Mouse (Mus musculus) G1E-ER4 (cell line): ENCODE data around the gene Hpd. TPM values are rescaled to one million over a fixed set of nuclear protein-coding genes. Genes with fewer than 3 reads are reported as not detected.

Experiments
- GATA1 ChIP-seq: IDR thresholded peaks from one replicate; pipeline ENCODE4 v1.8.0; 2012; ENCODE audit warnings: low read length, inconsistent platforms
- polyA plus RNA-seq: library from polyadenylated mRNA; stranded (reverse); fragments of >175 nt; gene quantifications from 2 replicates; pipeline ENCODE4 v1.2.3, GENCODE M21; 2012

Gene Hpd
- polyA plus RNA-seq, 1 experiment = not detected

- TF ChIP-seq GATA1 = no peak
Observed at GRCm38 (mm10) chr5:123140694-123141554, 41.6 kb downstream of the Hpd start.

DNA sequence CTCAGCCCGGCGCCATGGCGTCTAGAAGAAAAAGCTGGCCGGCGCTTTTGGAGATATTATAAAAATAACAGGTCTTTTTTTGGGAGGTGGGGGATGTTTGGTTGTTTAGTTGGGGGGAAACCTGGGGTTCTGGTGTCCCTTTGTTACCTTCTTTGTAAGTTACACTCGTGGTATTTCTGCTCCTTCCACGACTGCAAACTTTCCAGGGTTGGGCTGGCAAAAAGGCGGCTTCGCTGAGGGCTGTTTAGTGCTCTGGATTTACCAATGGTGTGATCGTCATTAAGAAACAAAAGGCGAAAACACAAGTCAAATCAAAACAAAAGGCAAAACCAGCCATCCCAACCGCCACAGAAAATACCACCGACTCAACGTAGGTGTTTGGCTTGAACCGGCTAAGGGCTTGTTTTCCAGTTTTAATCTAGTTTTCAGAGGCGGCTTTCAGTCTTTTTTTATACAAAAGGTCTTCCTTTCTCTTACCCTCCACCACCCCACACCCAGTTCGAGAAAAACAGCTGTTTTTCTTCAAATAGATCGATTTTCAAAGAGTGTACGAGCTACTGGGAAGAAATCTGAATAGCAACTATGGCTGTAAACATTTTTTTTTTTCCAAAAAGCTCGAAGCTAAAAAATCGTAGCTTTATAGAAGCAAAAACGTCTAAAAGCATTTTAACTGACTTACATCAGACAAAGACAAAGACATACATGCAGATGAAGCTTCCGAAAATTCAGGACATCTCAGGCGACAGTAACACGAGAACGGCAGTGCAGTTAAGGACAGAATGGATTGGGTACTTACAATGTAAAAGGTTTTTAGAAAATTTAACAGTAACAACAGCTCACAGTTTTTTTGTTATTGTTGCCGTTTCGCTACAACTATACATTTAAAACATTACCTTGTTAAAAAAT, 42.6 kb downstream of the Hpd start:
- no peak for TF ChIP-seq GATA1

DNA sequence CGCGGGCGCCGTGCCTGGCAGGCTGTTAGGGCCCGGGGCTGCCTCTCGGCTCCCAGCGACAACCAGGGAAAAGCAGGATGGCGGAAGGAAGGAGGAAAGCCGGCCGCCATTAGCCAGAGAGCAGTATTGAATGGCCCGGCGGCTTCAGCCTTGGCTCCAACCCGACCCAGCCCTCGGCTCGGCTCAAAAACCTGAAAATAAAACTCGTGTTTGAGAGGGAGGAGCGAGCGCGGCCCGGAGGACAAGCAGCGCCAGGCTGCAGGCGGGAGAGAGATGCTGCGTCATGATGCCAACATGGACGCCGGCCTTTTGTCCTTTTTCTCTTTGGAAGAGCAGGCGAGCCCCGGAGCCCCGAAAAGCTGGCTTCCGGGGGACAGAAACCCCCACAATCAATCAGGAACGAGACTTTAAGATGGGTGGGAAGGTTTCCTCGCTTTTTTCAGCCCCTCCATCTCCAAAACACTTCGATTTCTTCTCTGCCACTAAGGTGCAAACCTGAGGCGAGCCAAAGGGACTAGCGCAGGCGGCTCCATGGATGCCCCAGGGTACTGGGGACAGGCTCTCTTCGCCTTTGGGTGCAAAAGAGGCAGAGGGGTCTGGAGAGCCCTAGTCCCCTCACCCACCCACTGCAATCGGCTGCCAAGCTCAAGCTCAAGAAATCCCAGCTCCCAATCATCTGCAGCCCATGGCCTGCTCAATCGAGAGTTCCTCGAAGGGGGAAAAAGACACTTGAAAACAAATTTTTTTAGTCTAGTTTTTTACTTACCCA, 43.4 kb downstream of the Hpd start:
- TF ChIP-seq GATA1 = no peak

DNA sequence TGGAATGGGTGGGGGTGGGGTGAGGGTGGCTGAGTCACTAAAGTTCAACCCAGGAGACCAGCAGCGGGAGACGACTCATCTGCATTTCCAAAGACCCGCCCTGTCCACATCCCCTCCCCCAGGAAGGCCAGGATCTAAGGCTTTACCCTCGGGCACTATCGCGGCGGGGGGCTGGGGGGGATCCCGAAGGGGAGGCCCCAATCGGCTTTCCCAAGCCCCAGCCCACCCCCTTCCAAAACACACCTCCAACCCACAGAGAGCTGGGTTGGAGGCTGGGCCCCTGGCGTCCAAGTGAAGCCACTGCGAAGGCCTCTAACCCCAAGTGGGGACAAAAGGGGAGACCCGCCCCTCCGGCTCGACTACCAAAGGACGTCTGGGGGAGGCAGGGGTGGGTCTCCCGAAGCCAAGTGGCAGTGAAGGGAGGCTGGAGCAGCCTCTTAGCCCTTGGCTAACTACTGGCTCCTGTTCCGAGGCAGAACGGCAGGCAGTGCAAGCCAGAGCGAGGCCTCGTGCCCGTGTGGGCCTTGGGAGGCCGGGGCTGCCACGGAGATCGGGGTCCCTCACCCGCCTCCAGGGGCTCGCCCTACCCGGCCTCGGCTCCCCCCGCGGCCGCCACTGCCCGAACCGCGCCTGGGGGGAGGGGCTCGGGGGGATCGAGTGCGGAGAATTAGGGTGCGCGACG, 44.2 kb downstream of the Hpd start:
- TF ChIP-seq GATA1 = no peak

GRCm38 (mm10) chr5:123137910-123138229, 44.7 kb downstream of the Hpd start:
- no peak for TF ChIP-seq GATA1

GRCm38 (mm10) chr5:123137044-123137909, 45.2 kb downstream of the Hpd start:
- no peak for TF ChIP-seq GATA1

- TF ChIP-seq GATA1 = peak; percentile 40
Observed at GRCm38 (mm10) chr5:123136361-123137043, 46.0 kb downstream of the Hpd start.

DNA sequence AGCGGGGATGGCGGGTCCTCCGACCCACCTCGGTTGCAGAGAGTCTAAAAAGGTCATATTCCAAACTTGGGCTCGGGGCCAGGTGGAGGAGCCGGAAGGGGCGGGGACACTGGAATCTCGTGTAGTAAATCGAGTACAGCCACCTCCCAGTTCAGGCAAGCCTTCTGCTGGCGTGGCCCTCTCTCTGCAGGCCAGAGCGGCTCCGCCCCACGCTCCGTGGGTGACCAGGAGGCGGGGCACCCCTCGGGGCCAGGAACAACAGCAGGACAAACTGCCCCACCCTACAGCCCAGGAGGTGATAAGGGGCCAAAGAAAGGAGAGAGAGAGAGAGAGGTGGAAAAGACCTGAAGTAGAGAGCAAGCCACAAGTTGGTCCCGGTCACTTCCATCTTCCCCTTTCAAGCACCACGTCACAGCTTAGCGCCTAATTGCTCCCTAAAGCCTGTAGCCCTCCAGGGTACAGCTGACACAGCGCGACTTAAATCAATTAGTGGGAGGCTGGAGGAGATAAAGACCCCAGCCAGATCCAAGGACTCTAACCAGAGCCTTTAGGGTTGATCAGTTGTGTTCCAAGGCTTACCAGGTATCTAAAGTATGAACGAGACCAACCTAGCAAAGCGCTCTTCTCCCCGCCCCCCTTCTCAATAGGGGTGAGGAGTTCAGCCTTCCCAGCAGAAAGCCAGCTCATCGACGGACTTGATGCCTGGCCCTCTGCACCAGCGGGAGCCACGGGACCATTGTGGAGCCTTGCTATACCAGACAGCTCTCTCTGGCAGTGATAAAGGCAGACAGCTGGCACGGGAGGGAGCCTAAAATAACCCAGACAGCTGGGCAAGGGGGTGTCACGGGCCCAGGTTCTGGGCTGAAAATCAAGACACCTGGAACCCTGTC, 46.8 kb downstream of the Hpd start:
- no peak for TF ChIP-seq GATA1

GRCm38 (mm10) chr5:123134875-123135382, 47.6 kb downstream of the Hpd start:
- no peak for TF ChIP-seq GATA1

- no peak for TF ChIP-seq GATA1
Observed at GRCm38 (mm10) chr5:123134186-123134874, 48.2 kb downstream of the Hpd start.

DNA sequence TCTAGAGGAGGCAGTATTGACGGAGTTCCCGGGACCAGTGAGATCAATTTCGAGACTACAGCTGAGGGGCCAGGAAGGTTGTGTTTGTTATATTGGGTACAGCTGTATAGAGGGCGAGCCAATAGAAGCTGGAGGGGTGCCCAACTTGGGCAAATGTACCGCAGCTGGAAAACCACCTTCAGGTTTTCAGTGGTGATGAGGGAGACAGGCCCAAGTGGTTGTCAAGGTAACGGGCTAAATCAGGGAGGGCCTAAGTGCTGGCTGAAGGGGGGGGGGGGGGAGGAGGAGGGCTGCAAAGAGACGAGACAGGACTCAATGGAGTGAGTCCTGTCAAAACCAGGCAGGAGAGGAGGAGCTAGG, 48.8 kb downstream of the Hpd start:
- no peak for TF ChIP-seq GATA1
